Mouse (Mus musculus): ENCODE measurements at regions not wholly inside any gene's neighbourhood (a gene's known extent, or its start where the extent isn't known, plus 50 kb on each side); places are given as distances from the start of the nearest gene placed in this dataset.

DNA sequence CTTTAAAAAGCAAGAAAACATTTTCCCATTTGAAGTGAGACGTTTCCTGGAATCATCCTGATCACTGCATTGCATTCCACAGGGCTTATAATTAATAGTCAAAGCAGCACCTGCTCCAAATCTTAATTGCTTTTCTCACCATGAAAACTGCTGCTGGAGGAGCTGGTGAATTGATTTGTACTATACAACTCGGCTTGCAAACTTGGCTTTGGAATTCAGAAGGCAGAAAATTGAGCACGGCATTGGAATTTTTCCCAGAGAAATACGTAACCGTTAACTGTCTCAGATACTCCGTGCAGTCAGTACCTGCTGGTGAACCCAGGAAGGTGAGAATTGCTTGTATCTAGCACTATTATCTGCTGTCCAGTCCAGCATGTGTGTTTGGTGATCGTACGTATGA lies 249.3 kb downstream of the Gm19410 start:
- no peak for TF ChIP-seq CTCF (IDR thresholded peaks at IDR 0.05; ENCODE audit: extremely low read depth, insufficient read depth, insufficient read length, insufficient replicate concordance)
- no peak for TF ChIP-seq POLR2A (IDR thresholded peaks at IDR 0.05; ENCODE audit: low read depth, low read length)

Measured in spleen, adult 2 months (tissue).